Mouse (Mus musculus): Measurements from ENCODE around the gene Dusp7.

Gene Dusp7

GRCm38 (mm10) chr9:106392828-106393527 is 24.5 kb downstream of the Dusp7 start:
- DNase-seq, result no peak

DNA sequence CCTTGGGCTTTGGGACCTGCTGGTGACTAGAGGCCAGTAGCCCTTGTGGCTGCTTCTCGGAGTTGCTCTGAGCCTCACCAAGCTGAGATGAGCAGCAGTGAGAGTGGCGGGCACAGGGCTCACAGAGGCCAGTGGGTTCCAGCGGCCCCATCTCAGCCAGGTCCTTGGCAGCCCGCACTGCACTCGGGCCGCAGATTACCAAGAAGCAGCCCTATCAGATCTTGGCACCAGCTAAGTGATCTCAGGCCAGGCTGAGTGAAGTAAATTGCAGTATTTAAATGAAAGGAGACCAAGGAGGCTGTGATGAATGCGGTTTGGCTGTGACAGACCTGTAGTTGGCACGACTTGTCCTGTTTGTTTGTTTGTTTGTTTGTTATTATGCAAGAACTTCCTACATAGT is 25.1 kb downstream of the Dusp7 start:
- DNase-seq, result no peak

DNA sequence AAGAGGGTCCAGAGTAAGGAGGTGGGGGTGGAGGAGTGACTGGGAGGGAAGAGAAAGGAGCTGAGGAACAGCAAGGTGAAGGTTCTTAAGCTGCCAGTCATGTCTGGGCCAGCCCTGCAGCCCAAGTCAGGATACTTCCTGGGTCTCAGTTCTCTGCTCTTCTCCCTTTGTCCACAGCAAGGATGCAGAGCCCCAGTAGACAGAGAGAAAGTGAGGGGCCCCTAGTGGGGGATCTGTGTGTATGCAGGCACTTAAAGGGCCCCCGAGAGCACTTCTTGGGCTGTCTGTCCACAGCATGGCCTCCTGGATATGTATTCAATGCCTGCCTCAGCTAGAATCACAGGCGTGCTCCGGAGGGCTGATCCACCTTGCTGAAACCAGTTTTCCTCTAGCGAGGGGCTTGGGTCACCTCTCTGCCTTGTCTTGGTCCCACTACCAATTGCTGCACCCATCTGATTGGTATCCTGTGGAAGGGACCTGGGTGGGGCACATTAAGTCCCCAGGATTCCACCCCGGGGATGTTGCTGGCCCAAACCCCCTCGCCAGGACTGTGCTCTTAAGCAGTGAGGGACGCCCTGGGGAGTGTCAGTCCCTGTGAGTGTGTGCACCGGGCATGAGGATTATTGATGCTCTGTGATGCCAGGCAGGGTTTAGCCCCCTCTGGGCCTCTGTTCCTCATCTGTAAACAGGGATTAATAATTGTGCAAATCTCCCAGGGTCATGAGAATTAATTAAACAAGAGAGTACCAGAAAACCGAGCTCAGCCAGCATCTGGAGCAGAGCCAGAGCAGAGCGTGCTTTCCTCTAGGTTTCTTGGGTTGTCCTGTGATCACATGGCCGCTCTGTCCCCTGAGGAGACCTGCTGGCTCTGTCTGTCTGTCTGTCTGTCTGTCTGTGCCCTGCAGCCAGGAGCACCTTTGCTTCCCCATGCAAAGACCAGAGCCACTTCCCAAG is 26.5 kb downstream of the Dusp7 start:
- DNase-seq, result peak; percentile 57 to 65

DNA sequence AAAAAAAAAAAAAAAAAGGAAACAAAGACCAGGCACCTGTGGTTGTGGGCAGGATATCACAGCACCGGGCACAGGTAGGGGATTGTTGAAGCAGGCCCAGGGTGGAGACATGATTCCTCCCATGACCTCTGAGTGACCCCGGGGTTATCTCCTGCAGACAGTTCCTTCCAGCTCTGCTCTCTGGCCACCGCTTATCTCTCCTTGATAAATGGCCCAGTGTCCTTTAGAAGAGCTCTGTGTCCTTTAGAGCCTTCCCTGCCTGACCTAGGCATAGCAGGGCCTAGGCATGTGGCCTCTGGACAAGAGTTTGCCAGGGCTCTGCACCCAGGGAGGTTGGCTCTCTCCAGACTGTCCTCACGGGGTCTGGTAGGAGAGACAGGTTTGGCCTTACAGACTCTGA is 29.3 kb downstream of the Dusp7 start:
- no peak for DNase-seq

GRCm38 (mm10) chr9:106398667-106399311 is 30.4 kb downstream of the Dusp7 start:
- no peak for DNase-seq

GRCm38 (mm10) chr9:106399808-106400207 is 31.4 kb downstream of the Dusp7 start:
- no peak for DNase-seq

DNA sequence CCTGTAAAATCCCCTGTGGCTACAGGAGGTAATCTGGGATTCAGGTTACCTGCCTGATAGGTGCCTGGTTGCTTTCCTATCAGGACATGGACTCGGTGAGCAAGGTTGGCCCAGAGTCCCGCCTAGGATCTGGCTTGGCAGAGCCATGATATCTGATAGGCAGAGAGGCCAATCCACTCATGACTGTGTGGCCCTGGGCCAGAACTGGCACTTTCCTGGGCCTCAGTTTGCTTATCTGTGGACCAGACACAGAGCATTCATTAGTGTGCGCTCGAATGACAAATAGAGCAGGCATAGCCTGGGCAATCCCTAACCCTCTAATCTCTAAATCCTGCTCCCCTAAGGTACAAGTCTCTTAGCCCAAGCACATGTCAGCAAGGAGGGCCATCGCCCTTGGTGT is 33.7 kb downstream of the Dusp7 start:
- no peak for DNase-seq

- no peak for DNase-seq
Measured at GRCm38 (mm10) chr9:106402607-106403375, 34.4 kb downstream of the Dusp7 start.

GRCm38 (mm10) chr9:106405275-106405674 is 36.8 kb downstream of the Dusp7 start:
- peak; percentile 58 to 87 for DNase-seq

GRCm38 (mm10) chr9:106406443-106407078 is 38.1 kb downstream of the Dusp7 start:
- peak; percentile 49 to 71 for DNase-seq

DNA sequence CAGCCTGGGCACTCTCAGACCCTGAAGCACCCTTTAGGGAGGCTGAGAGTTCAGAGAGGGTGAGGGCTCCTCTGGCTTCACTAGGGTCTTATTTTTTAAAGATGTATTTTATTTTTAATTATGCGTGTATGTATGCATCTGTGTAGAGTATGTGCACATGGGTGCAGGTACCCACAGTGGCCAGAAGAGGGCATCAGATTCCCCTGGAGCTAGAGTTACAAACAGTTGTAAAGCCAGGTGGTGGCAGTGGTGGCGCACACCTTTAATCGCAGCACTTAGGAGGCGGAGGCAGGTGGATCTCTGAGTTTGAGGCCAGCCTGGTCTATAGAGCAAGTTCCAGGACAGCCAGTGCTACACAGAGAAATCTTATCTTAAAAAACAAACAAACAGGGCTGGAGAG is 40.7 kb downstream of the Dusp7 start:
- no peak for DNase-seq

DNA sequence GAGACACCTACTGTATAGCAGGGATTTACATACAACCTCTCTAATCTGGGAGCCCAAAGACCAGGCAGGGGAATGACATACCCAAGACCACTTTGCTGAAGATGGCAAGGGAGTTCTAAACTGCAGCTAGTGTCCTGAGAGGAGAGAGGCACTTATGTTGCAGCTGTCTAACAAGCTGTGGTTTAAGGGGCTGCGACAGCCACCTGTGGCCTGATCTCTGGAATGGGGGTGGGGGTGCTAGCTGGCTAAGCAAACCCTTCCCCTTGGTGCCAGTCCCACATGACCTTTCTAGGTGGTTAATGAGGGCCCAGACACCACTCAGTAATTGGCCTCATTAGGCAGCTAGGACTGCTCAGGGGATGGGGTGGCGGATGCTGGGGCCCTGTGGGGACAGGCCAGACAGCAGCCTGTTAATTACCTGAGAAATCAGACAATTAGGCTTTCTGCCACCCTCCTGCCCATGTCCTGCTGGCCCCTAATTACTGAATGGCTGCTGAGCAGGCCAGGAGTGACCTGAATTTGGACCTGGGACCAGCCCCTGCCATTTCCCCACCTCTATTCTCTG is 41.7 kb downstream of the Dusp7 start:
- DNase-seq, result no peak

- no peak for DNase-seq
Measured at GRCm38 (mm10) chr9:106411091-106411594, 42.7 kb downstream of the Dusp7 start.

GRCm38 (mm10) chr9:106411729-106412128 is 43.3 kb downstream of the Dusp7 start:
- no peak for DNase-seq

DNA sequence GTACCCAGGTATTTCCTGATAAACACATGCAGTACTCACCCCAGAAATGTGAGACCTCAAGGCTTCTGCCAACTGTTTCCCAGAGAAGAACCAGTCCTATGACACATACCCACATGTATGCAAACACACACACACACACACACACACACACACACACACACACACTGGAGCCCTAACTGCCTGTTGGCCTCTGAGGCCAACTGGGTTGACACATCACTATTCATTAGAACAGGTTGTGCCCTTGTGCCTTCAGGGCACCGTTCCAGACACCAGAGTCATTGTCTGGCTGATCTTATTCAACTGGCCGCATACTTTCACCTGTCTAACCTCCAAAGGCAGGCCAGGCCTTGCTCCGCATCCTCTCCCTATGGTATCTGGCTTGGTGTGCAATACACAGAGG is 43.8 kb downstream of the Dusp7 start:
- DNase-seq, result no peak

DNA sequence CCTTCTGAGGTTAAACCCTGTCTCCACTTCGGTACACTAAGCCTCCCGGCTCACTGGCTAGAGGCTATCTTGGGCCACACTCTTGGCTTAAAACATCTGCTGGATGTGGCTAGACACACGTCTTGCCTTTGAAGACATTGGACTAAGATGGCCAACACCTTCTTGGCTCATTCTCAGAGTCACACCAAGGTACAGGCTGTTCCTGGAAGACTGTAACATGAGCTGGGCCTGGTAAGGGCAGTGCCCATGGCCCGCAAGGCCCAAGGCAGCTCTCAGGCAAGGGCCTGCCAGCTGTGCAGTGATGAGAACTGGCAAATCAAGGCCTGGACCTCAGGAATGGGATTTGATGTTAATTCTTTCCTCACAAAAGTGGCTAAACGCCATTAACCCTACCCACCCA is 45.2 kb downstream of the Dusp7 start:
- no peak for DNase-seq

GRCm38 (mm10) chr9:106416826-106417225 is 48.4 kb downstream of the Dusp7 start:
- DNase-seq, result no peak

DNA sequence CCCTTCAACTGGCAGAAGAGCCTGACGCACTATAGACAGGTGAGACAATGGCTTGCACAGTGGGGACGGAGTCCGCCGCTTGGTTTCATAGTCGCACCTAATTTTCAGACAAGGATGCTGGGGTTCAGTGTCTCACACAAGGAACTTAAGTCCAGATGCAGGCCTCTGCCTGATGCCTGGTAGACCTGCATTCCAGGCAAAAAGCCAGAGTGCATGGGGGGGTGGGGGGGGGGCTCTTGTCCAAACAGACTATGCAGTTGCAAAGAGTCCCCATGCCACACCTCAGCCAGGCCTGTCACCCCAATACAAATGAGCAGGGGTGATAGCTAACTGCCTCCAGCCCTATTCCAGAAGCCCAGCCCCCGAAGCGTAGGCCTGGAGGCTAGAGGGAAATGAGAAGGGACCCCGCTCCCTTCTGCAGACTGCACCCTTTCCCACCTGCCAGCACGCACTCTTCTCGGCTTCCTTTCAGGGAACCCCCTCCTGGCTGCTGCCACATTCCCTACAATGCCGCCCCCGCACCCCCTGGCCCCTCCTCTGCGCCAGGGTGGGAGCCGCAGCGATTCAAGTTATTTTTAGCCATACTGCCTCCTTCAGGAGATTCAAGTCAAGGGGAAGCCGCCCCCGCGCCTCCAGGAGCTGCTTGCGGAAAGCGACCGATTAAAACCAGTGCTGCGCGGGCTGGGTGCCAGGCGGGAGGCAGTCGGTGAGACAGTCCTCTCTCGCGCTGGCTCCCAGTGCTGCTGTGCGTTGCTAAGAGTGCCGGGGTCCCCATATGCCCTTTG is 49.6 kb downstream of the Dusp7 start:
- peak; percentile 84 to 88 for DNase-seq

DNA sequence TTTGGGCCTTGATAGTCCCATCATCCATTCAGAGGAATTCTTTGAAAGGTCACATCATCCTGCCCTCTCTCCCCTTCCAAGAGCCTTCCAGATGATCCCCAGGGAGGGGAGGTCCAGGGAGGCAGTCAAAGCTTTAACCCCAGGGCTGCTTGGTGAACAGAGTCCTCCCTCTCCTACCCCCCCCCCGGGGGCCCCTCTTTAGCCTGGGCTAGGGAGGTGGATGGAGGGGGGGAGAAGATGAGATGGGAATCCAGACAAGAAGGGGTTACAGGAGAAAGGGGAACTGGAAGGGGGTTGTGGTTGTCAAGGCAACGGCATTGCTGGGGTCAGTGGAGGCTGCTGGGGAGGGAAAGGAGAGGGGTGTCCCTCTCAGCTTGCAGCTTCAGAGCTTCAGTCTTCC is 52.2 kb downstream of the Dusp7 start:
- DNase-seq, result no peak

DNA sequence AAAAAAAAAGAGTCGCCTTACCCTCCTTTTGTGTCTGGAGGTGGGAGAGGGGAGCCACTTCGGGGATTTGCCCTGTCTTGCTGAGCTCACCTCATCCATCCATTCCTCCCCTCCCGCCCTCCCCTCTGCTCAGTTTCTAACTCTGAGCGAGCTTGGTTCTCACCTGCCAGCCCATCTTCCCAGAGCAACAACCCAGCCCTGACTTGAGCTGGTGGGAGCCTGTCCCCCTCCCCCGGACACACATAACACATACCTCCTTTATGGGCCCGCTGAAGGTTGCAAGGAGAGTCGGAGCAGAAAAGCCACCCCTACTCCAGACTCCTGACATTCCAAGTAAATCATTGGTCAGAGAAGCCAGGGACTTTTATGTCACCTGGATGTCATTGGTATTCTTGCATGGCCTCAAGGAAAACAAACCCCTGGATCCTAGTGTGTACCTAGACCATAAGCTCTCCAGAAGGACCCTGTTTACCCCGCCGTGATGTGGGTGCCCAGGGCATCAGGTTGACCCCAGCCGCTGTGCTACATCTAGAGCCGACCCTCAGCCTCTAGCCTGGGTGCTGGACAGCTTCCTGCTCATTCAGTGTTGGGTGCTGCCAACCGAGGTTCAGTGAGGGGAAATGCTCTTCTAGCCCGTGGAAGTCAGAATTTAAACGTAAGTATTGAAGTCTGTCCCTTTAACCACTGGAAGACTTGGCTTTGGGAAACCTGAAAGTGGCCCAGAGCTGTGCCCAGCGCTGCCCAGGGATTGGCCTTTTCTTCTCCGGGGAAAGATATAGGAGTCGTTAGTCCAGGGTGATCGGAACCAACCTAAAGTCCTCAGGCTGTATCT is 52.8 kb downstream of the Dusp7 start:
- no peak for DNase-seq

All from lung, postnatal 4 days (tissue).